Mouse (Mus musculus) lung, postnatal 14 days (tissue): ENCODE data around the gene Zfp609.

Experiments
- DNase-seq: peaks from one replicate; pipeline ENCODE4 v3.0.0; 2021

Gene Zfp609

GRCm38 (mm10) chr9:65827344-65828015 is at the start of gene Zfp609:
TSS of gene Zfp609 (minus strand) at chr9:65827564.
- DNase-seq: peak; percentile 97

- DNase-seq: no peak
These were observed 32.3 kb upstream of the Zfp609 start for GRCm38 (mm10) chr9:65859656-65860055.

- no peak for DNase-seq
These were observed 22.8 kb upstream of the Zfp609 start for GRCm38 (mm10) chr9:65850203-65850602.

GRCm38 (mm10) chr9:65848154-65848553 is 20.8 kb upstream of the Zfp609 start:
- peak; percentile 7 for DNase-seq

- peak; percentile 38 for DNase-seq
These were observed 17.2 kb upstream of the Zfp609 start for GRCm38 (mm10) chr9:65844421-65845165.

- no peak for DNase-seq
These were observed 12.5 kb upstream of the Zfp609 start for GRCm38 (mm10) chr9:65839841-65840240.

GRCm38 (mm10) chr9:65836916-65837315 is 9.6 kb upstream of the Zfp609 start:
- no peak for DNase-seq

GRCm38 (mm10) chr9:65834628-65835354 is 7.4 kb upstream of the Zfp609 start:
- DNase-seq: no peak

GRCm38 (mm10) chr9:65833640-65834039 is 6.3 kb upstream of the Zfp609 start:
- DNase-seq: no peak

GRCm38 (mm10) chr9:65833230-65833629 is 5.9 kb upstream of the Zfp609 start:
- no peak for DNase-seq

- no peak for DNase-seq
These were observed 4.7 kb upstream of the Zfp609 start for GRCm38 (mm10) chr9:65832041-65832440.

GRCm38 (mm10) chr9:65831164-65831563 is 3.8 kb upstream of the Zfp609 start:
- no peak for DNase-seq

- DNase-seq: no peak
These were observed 2.9 kb upstream of the Zfp609 start for GRCm38 (mm10) chr9:65830255-65830654.

GRCm38 (mm10) chr9:65829410-65829809 is 2.0 kb upstream of the Zfp609 start:
- DNase-seq: peak; percentile 74

GRCm38 (mm10) chr9:65828511-65828910 is 1.1 kb upstream of the Zfp609 start:
- no peak for DNase-seq

- DNase-seq: no peak
These were observed 646 bp upstream of the Zfp609 start for GRCm38 (mm10) chr9:65828016-65828403.

- peak; percentile 39 for DNase-seq
These were observed 598 bp downstream of the Zfp609 start for GRCm38 (mm10) chr9:65826588-65827343.

GRCm38 (mm10) chr9:65826226-65826587 is 1.2 kb downstream of the Zfp609 start:
- no peak for DNase-seq

- peak; percentile 43 for DNase-seq
These were observed 3.5 kb downstream of the Zfp609 start for GRCm38 (mm10) chr9:65823716-65824462.

- no peak for DNase-seq
These were observed 5.4 kb downstream of the Zfp609 start for GRCm38 (mm10) chr9:65822011-65822410.

- DNase-seq: no peak
These were observed 7.1 kb downstream of the Zfp609 start for GRCm38 (mm10) chr9:65820301-65820700.

GRCm38 (mm10) chr9:65818402-65818801 is 9.0 kb downstream of the Zfp609 start:
- no peak for DNase-seq
